Mouse (Mus musculus): ENCODE data around the gene Unc13b. TPM values are rescaled to one million over a fixed set of nuclear protein-coding genes. Genes with fewer than 3 reads are reported as not detected.

Unc13b gene
- polyA plus RNA-seq, 1 experiment from 2014 or later, result 9.0 TPM

DNA sequence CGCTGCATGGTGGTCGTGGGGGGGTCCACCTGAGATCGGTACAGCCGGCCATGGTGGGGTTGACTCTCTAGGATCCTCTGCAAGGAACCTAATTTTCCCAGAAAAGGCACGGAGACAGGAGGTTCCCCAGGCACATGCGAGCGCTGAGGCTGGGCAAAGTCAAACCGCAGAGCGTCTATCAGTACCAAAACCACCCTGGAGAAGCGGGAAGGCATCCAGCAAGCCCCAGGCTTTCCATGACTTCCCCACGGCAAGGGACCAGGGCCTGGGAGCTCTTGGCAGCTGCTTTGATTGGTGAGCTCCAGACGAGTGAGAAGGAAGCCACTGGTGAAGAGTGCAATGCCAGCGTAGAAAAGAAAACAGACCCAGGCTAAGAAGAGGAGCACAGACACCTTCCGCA, 34.1 kb upstream of the Unc13b start:
- ATAC-seq (ENCODE audit: low FRiP score, low TSS enrichment), result no peak
- Histone ChIP-seq H3K27ac (ENCODE audit: low read depth, low read length) (0 out of 2 replicates have a peak overlapping the region, but pooled peaks have one; percentile 56), H3K9ac (ENCODE audit: low read depth, low read length) (peak overlapping the region; percentile 61; the same call in 1 of the 2 replicates), H3K4me3 (ENCODE audit: low read length) (peak overlapping the region; percentile 45), H3K4me2 (replicated peaks; ENCODE audit: low read depth, low read length) (peak overlapping the region; percentile 85), H3K4me1 (ENCODE audit: control insufficient read depth, insufficient read depth, low read length) (peaks cover 8% of the 10 kb centered on the region), H3K9me3 (ENCODE audit: control insufficient read depth, low read length) (no peaks in the 10 kb centered on the region), H3K36me3 (ENCODE audit: control insufficient read depth, insufficient read depth, low read length) (peaks cover 66% of the 10 kb centered on the region), H3K27me3 (ENCODE audit: control insufficient read depth, insufficient read depth, low read length) (no peaks in the 10 kb centered on the region)
- 81% methylated on average over 14 of the region's 14 CpGs for WGBS

DNA sequence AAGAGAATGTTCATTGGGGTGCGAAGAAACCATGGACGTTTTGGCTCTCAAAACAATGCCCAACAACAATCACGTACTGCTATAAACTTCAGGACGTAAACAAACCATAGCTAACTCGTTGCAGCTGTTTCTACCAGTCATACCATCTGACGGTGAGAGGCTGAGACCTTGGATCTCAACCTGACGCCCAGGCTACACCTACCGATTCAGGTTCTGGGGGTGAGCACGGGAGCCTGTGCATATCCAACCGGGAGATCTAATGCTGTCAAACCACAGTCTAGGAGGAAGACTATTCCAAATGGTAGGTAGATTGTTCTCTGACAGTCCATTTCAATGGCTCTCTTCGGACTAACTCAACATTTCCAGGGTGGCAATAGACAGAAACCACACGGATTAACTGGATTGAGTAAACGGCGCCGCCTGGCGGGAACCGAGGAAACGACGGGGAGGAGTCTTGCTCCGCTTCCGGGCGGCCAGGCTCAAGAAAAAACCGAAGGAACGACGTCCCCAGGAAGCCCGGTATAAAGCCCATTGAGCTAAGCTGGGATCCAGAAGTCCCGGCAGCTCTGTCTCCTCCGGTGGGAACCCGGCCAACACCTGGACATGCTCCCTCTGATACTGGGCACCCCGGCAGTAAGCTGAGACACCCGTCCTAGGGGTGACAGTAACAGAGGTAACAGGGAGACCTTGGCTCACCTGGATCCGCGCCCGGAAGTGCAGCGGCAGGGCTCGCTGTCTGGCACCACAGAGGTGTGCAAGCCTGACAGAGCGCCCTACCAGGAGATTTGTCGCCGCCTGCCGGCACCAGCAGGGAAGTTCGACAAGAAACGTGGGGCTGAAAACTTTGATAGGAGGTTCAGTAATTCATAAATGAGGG, 33.4 kb upstream of the Unc13b start, which contains the start of gene Pigo:
Gene Pigo (minus strand): TSS at position 736 of the 877 bp plus-strand sequence.
- peak; percentile 92 for ATAC-seq (ENCODE audit: low FRiP score, low TSS enrichment)
- Histone ChIP-seq H3K4me1 (ENCODE audit: control insufficient read depth, insufficient read depth, low read length) (peaks cover 14% of the 10 kb centered on the region), H3K9ac (ENCODE audit: low read depth, low read length) (peak within 1 kb of the TSS; percentile 61), H3K4me3 (ENCODE audit: low read length) (peak within 1 kb of the TSS; percentile 45), H3K27me3 (ENCODE audit: control insufficient read depth, insufficient read depth, low read length) (no peaks in the 10 kb centered on the region), H3K36me3 (ENCODE audit: control insufficient read depth, insufficient read depth, low read length) (peaks cover 67% of the 10 kb centered on the region), H3K27ac (ENCODE audit: low read depth, low read length) (peak within 1 kb of the TSS; percentile 56), H3K4me2 (replicated peaks; ENCODE audit: low read depth, low read length) (peak within 1 kb of the TSS; percentile 85), H3K9me3 (ENCODE audit: control insufficient read depth, low read length) (no peaks in the 10 kb centered on the region)
- WGBS, result 7% methylated on average over 42 of the region's 42 CpGs

DNA sequence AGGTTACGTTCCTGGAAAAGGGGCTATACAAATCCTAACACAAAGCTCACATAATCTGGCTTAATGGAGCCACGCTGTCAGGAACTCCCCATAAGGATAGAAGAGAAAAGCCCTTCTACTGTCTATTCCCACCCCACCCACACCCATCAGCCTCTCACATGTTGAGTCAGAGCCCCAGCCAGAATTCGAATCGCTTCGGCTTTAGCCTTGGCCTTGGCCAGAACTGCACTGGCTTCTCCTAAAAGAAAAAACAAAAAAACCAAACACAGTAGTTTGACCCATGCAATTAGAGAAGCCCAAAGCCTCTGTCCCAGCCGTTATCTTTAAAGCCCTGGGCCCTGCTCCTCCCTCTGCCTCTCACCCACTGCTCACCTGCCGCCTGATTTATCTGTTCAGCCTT, 29.6 kb upstream of the Unc13b start:
- no peaks in the 10 kb centered on the region for H3K27me3 ChIP-seq (ENCODE audit: control insufficient read depth, insufficient read depth, low read length)
- no peak overlapping the region for H3K9ac ChIP-seq (ENCODE audit: low read depth, low read length)
- no peak overlapping the region for H3K4me2 ChIP-seq (replicated peaks; ENCODE audit: low read depth, low read length)
- 93% methylated on average over 7 of the region's 7 CpGs for WGBS
- H3K4me3 ChIP-seq (ENCODE audit: low read length), result no peak overlapping the region
- no peak overlapping the region for H3K27ac ChIP-seq (ENCODE audit: low read depth, low read length)
- H3K4me1 ChIP-seq (ENCODE audit: control insufficient read depth, insufficient read depth, low read length), result peaks cover 20% of the 10 kb centered on the region
- peaks cover 45% of the 10 kb centered on the region for H3K36me3 ChIP-seq (ENCODE audit: control insufficient read depth, insufficient read depth, low read length)
- H3K9me3 ChIP-seq (ENCODE audit: control insufficient read depth, low read length), result no peaks in the 10 kb centered on the region
- ATAC-seq (ENCODE audit: low FRiP score, low TSS enrichment), result no peak

DNA sequence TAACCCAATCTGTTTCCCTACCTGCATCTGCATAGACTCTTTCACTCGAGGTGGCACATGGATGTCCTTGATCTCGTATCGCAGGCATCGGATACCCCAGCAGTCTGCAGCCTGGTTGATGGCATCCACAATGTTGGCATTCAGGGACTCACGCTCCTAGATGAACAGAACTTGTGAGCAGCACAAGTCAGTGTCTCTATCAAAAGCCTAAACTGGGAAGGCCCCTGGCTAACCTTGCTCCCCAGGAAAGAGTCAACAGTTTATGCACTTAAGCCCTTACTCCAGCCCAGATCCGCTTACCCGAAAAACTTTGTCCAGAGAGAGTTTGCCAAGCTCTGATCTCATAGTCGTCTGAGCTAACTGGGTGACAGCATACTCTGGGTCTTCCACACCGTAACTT, 29.0 kb upstream of the Unc13b start:
- H3K27ac ChIP-seq (ENCODE audit: low read depth, low read length), result no peak overlapping the region
- H3K4me3 ChIP-seq (ENCODE audit: low read length), result no peak overlapping the region; the same call in 1 of the 2 replicates
- ATAC-seq (ENCODE audit: low FRiP score, low TSS enrichment), result no peak
- no peaks in the 10 kb centered on the region for H3K9me3 ChIP-seq (ENCODE audit: control insufficient read depth, low read length)
- H3K4me1 ChIP-seq (ENCODE audit: control insufficient read depth, insufficient read depth, low read length), result peaks cover 16% of the 10 kb centered on the region
- peaks cover 46% of the 10 kb centered on the region for H3K36me3 ChIP-seq (ENCODE audit: control insufficient read depth, insufficient read depth, low read length)
- no peak overlapping the region for H3K9ac ChIP-seq (ENCODE audit: low read depth, low read length)
- H3K4me2 ChIP-seq (replicated peaks; ENCODE audit: low read depth, low read length), result peak overlapping the region; percentile 87; the same call in 1 of the 2 replicates
- H3K27me3 ChIP-seq (ENCODE audit: control insufficient read depth, insufficient read depth, low read length), result no peaks in the 10 kb centered on the region
- WGBS, result 93% methylated on average over 9 of the region's 9 CpGs

DNA sequence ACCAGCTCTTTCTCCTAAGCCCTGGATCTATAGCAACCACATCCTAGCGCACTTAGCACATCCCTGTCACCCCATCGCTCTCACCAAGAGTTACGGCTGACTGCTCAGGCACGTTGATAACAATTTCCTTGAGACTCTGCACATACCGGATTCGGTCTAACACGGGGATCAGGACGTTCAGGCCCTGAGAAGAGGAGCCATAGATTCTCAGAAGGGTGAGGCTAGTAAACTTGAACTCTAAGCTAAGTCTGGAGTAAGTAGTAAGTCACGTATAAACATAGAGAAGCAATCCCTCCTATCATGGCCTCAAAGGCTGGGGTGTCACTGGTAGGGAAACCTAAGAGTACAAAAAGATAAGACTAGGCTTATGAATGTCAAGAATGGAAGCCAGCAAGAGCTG, 28.4 kb upstream of the Unc13b start:
- Histone ChIP-seq H3K4me1 (ENCODE audit: control insufficient read depth, insufficient read depth, low read length) (peaks cover 11% of the 10 kb centered on the region), H3K9me3 (ENCODE audit: control insufficient read depth, low read length) (no peaks in the 10 kb centered on the region), H3K27me3 (ENCODE audit: control insufficient read depth, insufficient read depth, low read length) (no peaks in the 10 kb centered on the region), H3K36me3 (ENCODE audit: control insufficient read depth, insufficient read depth, low read length) (peaks cover 49% of the 10 kb centered on the region), H3K27ac (ENCODE audit: low read depth, low read length) (peak overlapping the region; percentile 83), H3K9ac (ENCODE audit: low read depth, low read length) (peak overlapping the region; percentile 93), H3K4me3 (ENCODE audit: low read length) (peak overlapping the region; percentile 89), H3K4me2 (replicated peaks; ENCODE audit: low read depth, low read length) (peak overlapping the region; percentile 87)
- 59% methylated on average over 9 of the region's 9 CpGs for WGBS
- ATAC-seq (ENCODE audit: low FRiP score, low TSS enrichment), result no peak

DNA sequence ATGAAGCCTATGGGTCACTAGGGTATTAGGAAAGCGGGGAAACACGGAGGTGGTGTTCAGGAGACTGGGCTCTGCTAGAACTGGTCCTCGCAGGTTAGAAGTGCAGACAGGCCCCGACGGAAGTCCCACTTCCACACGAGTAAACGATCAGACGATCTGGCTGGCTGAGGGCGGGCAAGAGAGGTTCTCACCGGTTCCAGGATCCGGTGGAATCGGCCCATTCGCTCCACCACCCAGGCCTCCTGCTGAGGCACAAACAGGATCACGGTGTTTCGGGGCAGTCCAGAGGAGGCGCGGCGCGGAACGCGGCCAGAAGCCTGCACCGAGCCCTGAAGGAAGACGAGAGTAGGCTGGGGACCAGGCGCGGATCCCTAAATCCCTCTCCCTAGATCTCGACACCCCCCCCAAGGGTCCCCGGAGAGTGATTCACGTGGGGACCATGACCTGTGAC, 27.9 kb upstream of the Unc13b start:
- H3K4me2 ChIP-seq (replicated peaks; ENCODE audit: low read depth, low read length), result peak overlapping the region; percentile 87
- no peaks in the 10 kb centered on the region for H3K27me3 ChIP-seq (ENCODE audit: control insufficient read depth, insufficient read depth, low read length)
- no peaks in the 10 kb centered on the region for H3K9me3 ChIP-seq (ENCODE audit: control insufficient read depth, low read length)
- H3K27ac ChIP-seq (ENCODE audit: low read depth, low read length), result peak overlapping the region; percentile 83
- H3K4me3 ChIP-seq (ENCODE audit: low read length), result peak overlapping the region; percentile 89
- ATAC-seq (ENCODE audit: low FRiP score, low TSS enrichment), result peak; percentile 71
- H3K36me3 ChIP-seq (ENCODE audit: control insufficient read depth, insufficient read depth, low read length), result peaks cover 50% of the 10 kb centered on the region
- peak overlapping the region; percentile 93 for H3K9ac ChIP-seq (ENCODE audit: low read depth, low read length)
- under 1% methylated on average over 28 of the region's 28 CpGs for WGBS
- H3K4me1 ChIP-seq (ENCODE audit: control insufficient read depth, insufficient read depth, low read length), result peaks cover 11% of the 10 kb centered on the region

DNA sequence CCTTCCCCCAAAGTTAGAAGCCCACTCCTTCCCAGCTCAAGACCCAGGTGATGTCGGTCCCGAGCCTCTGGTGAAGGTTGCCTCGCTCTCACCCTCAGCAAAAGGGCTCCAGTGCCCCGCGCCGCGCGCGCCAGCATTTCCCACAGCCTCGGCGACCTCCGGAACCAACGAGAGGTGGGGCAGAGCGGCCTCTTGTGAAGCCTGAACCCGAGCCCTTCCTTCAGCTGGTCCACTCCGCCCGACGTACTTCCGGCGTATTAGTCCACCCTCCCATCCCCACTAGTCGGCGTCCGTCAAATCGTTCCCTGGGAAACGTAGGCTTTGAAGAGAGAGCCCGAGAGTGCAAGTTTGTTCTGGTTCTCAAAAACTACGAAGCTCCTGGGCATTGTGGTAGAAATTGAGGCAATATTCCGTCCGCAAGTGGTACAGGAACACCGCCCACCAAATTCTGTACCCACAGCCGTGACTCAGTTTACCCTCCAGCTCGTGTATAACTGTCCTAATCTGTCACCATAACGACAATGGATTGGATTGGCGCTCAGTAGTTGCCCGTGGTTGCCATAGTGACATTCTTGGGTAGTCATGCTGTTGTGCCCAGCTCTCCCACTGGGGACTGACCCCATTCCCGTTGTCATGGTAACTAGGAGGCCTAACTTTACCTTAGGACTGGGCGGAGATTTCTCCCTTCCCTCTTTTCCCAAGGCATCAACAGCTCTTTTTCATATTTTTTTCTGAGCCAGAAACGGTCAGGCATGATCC, 27.3 kb upstream of the Unc13b start, which contains the start of gene Stoml2:
Gene Stoml2 (minus strand): TSS at position 474 of the 759 bp plus-strand sequence.
- Histone ChIP-seq H3K36me3 (ENCODE audit: control insufficient read depth, insufficient read depth, low read length) (peaks cover 51% of the 10 kb centered on the region), H3K4me2 (replicated peaks; ENCODE audit: low read depth, low read length) (peak within 1 kb of the TSS; percentile 87), H3K9me3 (ENCODE audit: control insufficient read depth, low read length) (no peaks in the 10 kb centered on the region), H3K4me1 (ENCODE audit: control insufficient read depth, insufficient read depth, low read length) (peaks cover 11% of the 10 kb centered on the region), H3K4me3 (ENCODE audit: low read length) (peak within 1 kb of the TSS; percentile 89), H3K27me3 (ENCODE audit: control insufficient read depth, insufficient read depth, low read length) (no peaks in the 10 kb centered on the region), H3K9ac (ENCODE audit: low read depth, low read length) (peak within 1 kb of the TSS; percentile 93), H3K27ac (ENCODE audit: low read depth, low read length) (peak within 1 kb of the TSS; percentile 83)
- WGBS, result 2% methylated on average over 38 of the region's 38 CpGs
- ATAC-seq (ENCODE audit: low FRiP score, low TSS enrichment), result peak; percentile 96

DNA sequence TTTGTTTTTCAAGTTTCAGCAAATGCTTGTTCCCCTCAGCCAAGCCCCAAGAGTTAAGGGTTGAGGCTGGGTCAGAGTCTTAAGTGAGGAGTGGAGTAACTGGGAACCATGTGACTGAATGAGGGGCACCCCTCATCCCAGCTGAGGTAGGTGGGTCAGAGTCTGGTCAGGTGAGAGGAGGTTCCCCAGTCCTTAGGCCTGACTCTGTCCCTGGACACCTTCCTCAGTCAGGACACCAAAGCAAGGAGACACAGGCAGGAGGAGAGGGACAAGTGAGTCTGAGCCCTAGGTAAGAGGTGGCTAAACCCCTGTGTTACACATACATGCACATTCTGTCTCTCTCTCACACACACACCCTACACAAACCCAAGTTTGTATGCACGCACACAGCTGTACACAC, 26.3 kb upstream of the Unc13b start:
- no peak overlapping the region for H3K4me3 ChIP-seq (ENCODE audit: low read length)
- no peak overlapping the region for H3K4me2 ChIP-seq (replicated peaks; ENCODE audit: low read depth, low read length)
- peaks cover 11% of the 10 kb centered on the region for H3K4me1 ChIP-seq (ENCODE audit: control insufficient read depth, insufficient read depth, low read length)
- no peak overlapping the region for H3K9ac ChIP-seq (ENCODE audit: low read depth, low read length)
- WGBS, result 93% methylated on average over 1 of the region's 1 CpGs
- no peaks in the 10 kb centered on the region for H3K9me3 ChIP-seq (ENCODE audit: control insufficient read depth, low read length)
- peaks cover 44% of the 10 kb centered on the region for H3K36me3 ChIP-seq (ENCODE audit: control insufficient read depth, insufficient read depth, low read length)
- no peaks in the 10 kb centered on the region for H3K27me3 ChIP-seq (ENCODE audit: control insufficient read depth, insufficient read depth, low read length)
- ATAC-seq (ENCODE audit: low FRiP score, low TSS enrichment), result no peak
- no peak overlapping the region for H3K27ac ChIP-seq (ENCODE audit: low read depth, low read length)
